Mouse (Mus musculus) skeletal muscle tissue, adult 2 months (tissue): ENCODE measurements at regions not wholly inside any gene's neighbourhood (a gene's known extent, or its start where the extent isn't known, plus 50 kb on each side); places are given as distances from the start of the nearest gene placed in this dataset.

ENCODE experiments used
- DNase-seq: peaks from one replicate; pipeline ENCODE4 v3.0.0-alpha.2; 2012; ENCODE audit warnings: low read depth, low spot score

GRCm38 (mm10) chr1:19951050-19951679 is 666.7 kb downstream of the Pkhd1 start:
- no peak for DNase-seq

- DNase-seq, result no peak
Measured at GRCm38 (mm10) chr1:19951680-19952248, 666.1 kb downstream of the Pkhd1 start.

- no peak for DNase-seq
Measured at GRCm38 (mm10) chr1:19973364-19973763, 644.5 kb downstream of the Pkhd1 start.

GRCm38 (mm10) chr1:19973981-19974380 is 643.9 kb downstream of the Pkhd1 start:
- DNase-seq, result no peak

GRCm38 (mm10) chr1:19975436-19975835 is 642.4 kb downstream of the Pkhd1 start:
- DNase-seq, result no peak

- no peak for DNase-seq
Measured at GRCm38 (mm10) chr1:19981189-19981588, 636.7 kb downstream of the Pkhd1 start.

- DNase-seq, result no peak
Measured at GRCm38 (mm10) chr1:19982791-19983190, 635.1 kb downstream of the Pkhd1 start.

- DNase-seq, result no peak
Measured at GRCm38 (mm10) chr1:19983504-19983903, 634.4 kb downstream of the Pkhd1 start.

GRCm38 (mm10) chr1:19989921-19990320 is 627.9 kb downstream of the Pkhd1 start:
- no peak for DNase-seq
